Mouse (Mus musculus) heart, postnatal 0 days (tissue): ENCODE measurements around the gene Osbpl8.

Experiments used
- CTCF ChIP-seq: IDR thresholded peaks from 2 replicates; pipeline ENCODE4 v1.5.1; 2016; ENCODE audit warnings: antibody characterized with exemption, control low read depth, low read depth
- EP300 ChIP-seq: IDR thresholded peaks from 2 replicates; pipeline ENCODE4 v1.6.1; 2016; ENCODE audit warnings: antibody characterized with exemption, low read depth

DNA sequence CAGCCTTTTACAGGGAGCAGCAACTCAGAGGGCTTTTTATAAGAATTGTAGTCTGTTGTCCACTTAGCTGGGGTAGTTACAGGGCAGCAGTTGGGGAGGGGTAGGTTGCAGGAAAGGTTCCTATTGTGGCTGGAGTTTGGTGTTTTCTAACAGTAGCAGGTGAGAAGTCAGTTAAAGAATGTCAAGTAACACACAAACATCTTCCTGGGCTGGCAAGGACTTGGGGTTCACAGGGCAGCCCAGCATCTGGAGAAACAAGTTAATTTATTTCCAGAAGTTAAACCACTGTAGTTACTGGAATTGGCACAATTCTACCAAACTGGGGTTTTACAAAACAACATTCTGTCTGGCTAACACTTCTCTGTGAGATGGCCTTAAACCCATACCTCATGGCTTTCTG lies 44.8 kb upstream of the Osbpl8 start:
- TF ChIP-seq EP300 (no peak), CTCF (no peak)
